Mouse (Mus musculus) limb, embryonic 15.5 days (tissue): Measurements from ENCODE around the gene Atp1a2. TPM values are rescaled to one million over a fixed set of nuclear protein-coding genes. Genes with fewer than 3 reads are reported as not detected.
A peak's percentile ranks its signal among the peaks of the same experiment; 100 is the strongest.
"Not testable (repeated sequence)": the region's sequence is repeated elsewhere in the genome, so short reads cannot be mapped to it uniquely, and the experiment has no call there.

Experiments
- ATAC-seq: fragments of 200-750 bp; cut with Nextera tagmentation; 2 replicates; pipeline ENCODE4 v1.8.0; 2017; ENCODE audit warnings: low read depth, moderate TSS enrichment; ENCODE audit not compliant: insufficient number of reproducible peaks, low FRiP score, low TSS enrichment
- H3K27ac ChIP-seq: fragments of 300-500 bp; sonication (generic); 2 replicates; pipeline ENCODE4 v1.5.1; 2015; ENCODE audit warnings: moderate library complexity, mild to moderate bottlenecking, inconsistent platforms
- H3K27me3 ChIP-seq: fragments of 300-500 bp; sonication (generic); 2 replicates; pipeline ENCODE4 v1.6.1; 2015; ENCODE audit warnings: inconsistent platforms
- H3K36me3 ChIP-seq: fragments of 300-500 bp; sonication (generic); 2 replicates; pipeline ENCODE4 v1.6.1; 2015; ENCODE audit warnings: inconsistent platforms
- H3K4me1 ChIP-seq: fragments of 300-500 bp; sonication (generic); 2 replicates; pipeline ENCODE4 v1.6.1; 2015; ENCODE audit warnings: inconsistent platforms
- H3K4me2 ChIP-seq: fragments of 300-500 bp; sonication (generic); 2 replicates; pipeline ENCODE4 v1.6.1; 2015; ENCODE audit warnings: mild to moderate bottlenecking, inconsistent platforms
- H3K4me3 ChIP-seq: fragments of 300-500 bp; sonication (generic); 2 replicates; pipeline ENCODE4 v1.5.1; 2015; ENCODE audit warnings: mild to moderate bottlenecking, inconsistent platforms
- H3K9ac ChIP-seq: fragments of 300-500 bp; sonication (generic); 2 replicates; pipeline ENCODE4 v1.6.1; 2015; ENCODE audit warnings: inconsistent platforms
- H3K9me3 ChIP-seq: fragments of 300-500 bp; sonication (generic); 2 replicates; pipeline ENCODE4 v1.6.1; 2016; ENCODE audit warnings: inconsistent platforms
- WGBS: fragments of 180-500 bp; shearing (Covaris S2); methylation state at CpG from one replicate; pipeline ENCODE4 v1.1.7; 2015; 5-methylcytosine and 5-hydroxymethylcytosine counted together
- polyA plus RNA-seq: library from polyadenylated mRNA; unstranded; fragments of >200 nt; fragmentation: Nextera tagmentation; extraction: Ambion mirVana; gene quantifications from 2 replicates; pipeline ENCODE4 v1.2.1, GENCODE M21; 2015

Gene Atp1a2
- polyA plus RNA-seq, 1 experiment from 2014 or later = 5.0 TPM

- H3K4me3 ChIP-seq = not testable (repeated sequence)
Observed at GRCm38 (mm10) chr1:172244645-172245044, 53.2 kb downstream of the Atp1a2 start.

DNA sequence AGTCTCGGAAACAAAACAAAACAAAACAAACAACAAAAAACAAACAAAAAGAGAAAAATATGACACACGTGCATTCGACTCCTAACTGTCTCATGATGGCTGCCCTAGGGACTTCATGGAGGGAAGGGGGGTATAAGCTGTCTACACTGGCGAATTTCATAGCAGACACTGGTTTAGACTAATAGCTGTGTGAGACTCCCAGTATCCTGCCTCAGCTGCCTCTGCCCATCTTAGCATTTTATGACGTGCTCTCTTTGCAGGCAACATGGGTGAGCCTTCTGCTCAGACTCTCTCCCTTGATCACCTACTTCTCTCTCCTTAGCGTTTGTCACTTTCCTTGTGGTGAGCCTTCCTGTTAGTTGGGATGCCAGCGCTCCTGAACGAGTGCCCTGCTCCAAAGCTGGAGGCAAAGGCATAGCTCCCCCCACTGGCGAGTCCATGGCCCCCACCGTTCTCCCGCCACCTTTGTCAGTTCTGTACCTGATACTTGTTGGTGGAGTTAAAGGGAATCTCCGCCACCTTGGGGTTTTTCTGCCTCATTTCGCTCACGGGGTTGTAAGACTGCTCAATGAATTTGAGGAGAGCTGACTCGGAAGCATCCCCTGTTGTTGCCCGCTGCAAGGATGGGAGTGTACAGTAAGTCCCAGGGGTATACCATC lies 54.2 kb downstream of the Atp1a2 start:
- WGBS = 25% methylated on average over 16 of the region's 16 CpGs

More at GRCm38 (mm10) chr1:172244645-172245044, 53.2 kb downstream of the Atp1a2 start:
- not testable (repeated sequence) for H3K9me3 ChIP-seq, H3K36me3 ChIP-seq, H3K27ac ChIP-seq, H3K4me1 ChIP-seq, H3K9ac ChIP-seq, ATAC-seq
- Histone ChIP-seq H3K4me2 (0 out of 2 replicates have a peak overlapping the region, but pooled peaks have one; percentile 8), H3K27me3 (peaks cover 16% of the 10 kb centered on the region; the same call in 1 of the 2 replicates)
- WGBS = 43% methylated on average over 23 of the region's 23 CpGs

DNA sequence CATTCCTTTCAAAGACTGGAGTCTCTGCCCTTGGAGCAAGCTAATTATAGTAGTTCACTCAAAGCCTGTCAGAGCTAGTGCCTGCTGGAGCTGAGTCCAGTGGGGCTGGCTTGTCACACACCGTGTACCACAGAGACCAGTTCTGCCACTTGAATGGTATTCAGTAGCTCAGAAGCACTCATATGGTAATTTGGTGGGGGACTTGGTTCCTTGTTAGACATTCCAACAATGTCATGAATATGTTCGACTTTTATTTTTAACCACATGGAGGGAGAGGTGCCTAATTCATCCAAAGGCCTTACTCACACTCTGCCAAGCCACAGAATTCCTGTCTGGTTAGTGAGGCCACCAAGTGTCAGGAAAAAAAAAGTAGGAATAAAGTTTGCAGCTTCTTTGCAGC lies 55.5 kb downstream of the Atp1a2 start:
- no peak overlapping the region for H3K27ac ChIP-seq
- WGBS = 34% methylated on average over 2 of the region's 2 CpGs
- ATAC-seq = peak; percentile 70

More for the DNA sequence above, 54.2 kb downstream of the Atp1a2 start:
- Histone ChIP-seq H3K27ac (no peak overlapping the region), H3K4me1 (peaks cover 9% of the 10 kb centered on the region), H3K27me3 (peaks cover 16% of the 10 kb centered on the region; the same call in 1 of the 2 replicates), H3K4me2 (no peak overlapping the region), H3K9ac (no peak overlapping the region), H3K9me3 (no peaks in the 10 kb centered on the region), H3K4me3 (no peak overlapping the region), H3K36me3 (no peaks in the 10 kb centered on the region)
- ATAC-seq = no peak

GRCm38 (mm10) chr1:172240945-172241708 lies 56.7 kb downstream of the Atp1a2 start:
- Histone ChIP-seq H3K9me3 (no peaks in the 10 kb centered on the region), H3K4me2 (no peak overlapping the region), H3K4me3 (no peak overlapping the region), H3K36me3 (no peaks in the 10 kb centered on the region), H3K27me3 (peaks cover 16% of the 10 kb centered on the region; the same call in 1 of the 2 replicates), H3K27ac (no peak overlapping the region), H3K4me1 (peaks cover 9% of the 10 kb centered on the region), H3K9ac (no peak overlapping the region)
- ATAC-seq = no peak
- 61% methylated on average over 6 of the region's 6 CpGs for WGBS

More for the DNA sequence above, 55.5 kb downstream of the Atp1a2 start:
- H3K27me3 ChIP-seq = peaks cover 16% of the 10 kb centered on the region; the same call in 1 of the 2 replicates
- peaks cover 9% of the 10 kb centered on the region for H3K4me1 ChIP-seq
- H3K4me3 ChIP-seq = no peak overlapping the region
- no peaks in the 10 kb centered on the region for H3K36me3 ChIP-seq
- no peak overlapping the region for H3K4me2 ChIP-seq
- no peaks in the 10 kb centered on the region for H3K9me3 ChIP-seq
- no peak overlapping the region for H3K9ac ChIP-seq

DNA sequence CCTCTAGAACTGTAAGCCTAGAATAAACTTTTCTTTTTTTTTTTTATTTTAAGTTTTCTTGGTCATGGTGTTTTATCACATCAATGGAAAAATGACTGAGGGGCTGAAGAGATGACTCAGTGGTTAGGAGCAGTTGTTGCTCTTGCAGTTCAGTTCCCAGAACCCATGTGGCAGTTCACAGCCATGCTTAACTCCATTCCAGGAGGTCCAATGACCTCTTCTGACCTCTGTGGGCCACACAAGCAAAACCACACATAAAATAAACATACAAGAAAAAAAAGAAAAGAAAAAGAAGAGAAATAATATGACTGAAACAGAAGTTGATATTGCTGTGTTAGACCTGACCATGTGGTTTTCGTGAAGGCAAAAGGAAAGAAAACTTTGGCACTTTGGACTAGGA lies 68.6 kb downstream of the Atp1a2 start:
- Histone ChIP-seq H3K9me3 (no peaks in the 10 kb centered on the region), H3K4me2 (no peak overlapping the region), H3K4me1 (no peaks in the 10 kb centered on the region), H3K36me3 (no peaks in the 10 kb centered on the region), H3K27ac (no peak overlapping the region), H3K4me3 (no peak overlapping the region), H3K9ac (no peak overlapping the region), H3K27me3 (no peaks in the 10 kb centered on the region)
- 88% methylated on average over 1 of the region's 1 CpGs for WGBS
- no peak for ATAC-seq

DNA sequence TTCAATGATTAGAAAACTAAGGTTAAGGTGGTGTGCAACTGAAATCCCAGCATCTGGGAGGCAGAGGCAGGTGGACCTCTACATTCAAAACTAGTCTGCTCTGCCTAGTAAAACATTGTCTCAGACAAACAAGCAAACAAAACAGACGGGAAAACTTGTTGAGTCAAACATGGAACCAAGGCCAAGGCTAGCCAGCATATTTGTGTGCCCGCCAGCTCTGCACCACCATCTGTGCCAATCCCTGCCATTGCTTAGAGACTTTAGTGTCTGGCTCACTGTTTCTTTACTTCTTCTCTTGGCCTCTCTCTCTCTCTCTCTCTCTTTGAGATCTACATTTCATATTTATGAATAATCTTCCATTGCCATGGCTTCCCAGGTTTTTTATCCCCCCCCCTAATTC lies 69.7 kb downstream of the Atp1a2 start:
- 83% methylated on average over 2 of the region's 2 CpGs for WGBS

More for the DNA sequence above, 69.7 kb downstream of the Atp1a2 start:
- Histone ChIP-seq H3K4me1 (no peaks in the 10 kb centered on the region), H3K27ac (no peak overlapping the region), H3K9ac (no peak overlapping the region), H3K27me3 (no peaks in the 10 kb centered on the region), H3K4me3 (no peak overlapping the region), H3K4me2 (no peak overlapping the region), H3K9me3 (no peaks in the 10 kb centered on the region), H3K36me3 (no peaks in the 10 kb centered on the region)
- ATAC-seq = no peak

Other genes starting within 250 kb of the Atp1a2 start
- gene Nhlh1, start 240.5 kb downstream of the Atp1a2 start, polyA plus RNA-seq = 0.05 TPM in 1 of 2 replicates, not detected in the other
- 271 and 272 TPM in 2 replicates for gene Copa, start 215.5 kb downstream of the Atp1a2 start, polyA plus RNA-seq
- 107 and 119 TPM in 2 replicates for gene Ncstn, start 215.3 kb downstream of the Atp1a2 start, polyA plus RNA-seq
- gene Pex19, start 171.3 kb downstream of the Atp1a2 start, polyA plus RNA-seq = 118 and 137 TPM in 2 replicates
- 134 and 143 TPM in 2 replicates for gene Dcaf8, start 150.0 kb downstream of the Atp1a2 start, polyA plus RNA-seq
- 136 and 153 TPM in 2 replicates for gene Pea15a, start 91.3 kb downstream of the Atp1a2 start, polyA plus RNA-seq
- gene Casq1, start 78.2 kb downstream of the Atp1a2 start, polyA plus RNA-seq = 18.0 and 55.9 TPM in 2 replicates
- gene Atp1a4, start 39.6 kb downstream of the Atp1a2 start, polyA plus RNA-seq = not detected in 2 replicates
- gene Igsf8, start 36.4 kb downstream of the Atp1a2 start, polyA plus RNA-seq = 51.4 and 62.7 TPM in 2 replicates
- gene Kcnj9, start 31.3 kb upstream of the Atp1a2 start, polyA plus RNA-seq = 0.04 and 0.09 TPM in 2 replicates
- gene Kcnj10, start 43.1 kb upstream of the Atp1a2 start, polyA plus RNA-seq = 0.04 and 0.05 TPM in 2 replicates
- gene Pigm, start 78.5 kb upstream of the Atp1a2 start, polyA plus RNA-seq = 4.9 and 5.2 TPM in 2 replicates
- 0.47 and 0.52 TPM in 2 replicates for gene Slamf9, start 177.3 kb upstream of the Atp1a2 start, polyA plus RNA-seq
- gene Igsf9, start 183.7 kb upstream of the Atp1a2 start, polyA plus RNA-seq = 39.6 and 41.0 TPM in 2 replicates
- 233 and 277 TPM in 2 replicates for gene Tagln2, start 202.0 kb upstream of the Atp1a2 start, polyA plus RNA-seq
- 2.2 and 2.3 TPM in 2 replicates for gene Cfap45, start 222.7 kb upstream of the Atp1a2 start, polyA plus RNA-seq